Mouse (Mus musculus): Measurements from ENCODE around the gene Tmem238. TPM values are rescaled to one million over a fixed set of nuclear protein-coding genes. Genes with fewer than 3 reads are reported as not detected.

The Tmem238 gene
- polyA plus RNA-seq, 1 experiment from 2014 or later: 4.1 TPM

- Histone ChIP-seq H3K9ac (peak overlapping the region; percentile 88), H3K9me3 (ENCODE audit: control insufficient read depth, low read length) (no peaks in the 10 kb centered on the region), H3K36me3 (replicated peaks; ENCODE audit: control insufficient read depth, insufficient read depth) (peaks cover 31% of the 10 kb centered on the region), H3K27me3 (ENCODE audit: control insufficient read depth, insufficient read depth, low read length) (no peaks in the 10 kb centered on the region), H3K4me2 (replicated peaks) (peak overlapping the region; percentile 72), H3K27ac (peak overlapping the region; percentile 94), H3K4me3 (replicated peaks; ENCODE audit: low read length) (peak overlapping the region; percentile 71), H3K4me1 (replicated peaks; ENCODE audit: control insufficient read depth, insufficient read depth, low read length) (peaks cover 29% of the 10 kb centered on the region)
- DNase-seq (ENCODE audit: low spot score) (no peak), ATAC-seq (ENCODE audit: low FRiP score) (no peak)
- 81% methylated on average over 21 of the region's 21 CpGs for WGBS
Measured at GRCm38 (mm10) chr7:4741672-4742481, 47.6 kb downstream of the Tmem238 start.

GRCm38 (mm10) chr7:4741151-4741550 lies 48.3 kb downstream of the Tmem238 start:
- WGBS: 3% methylated on average over 4 of the region's 4 CpGs

GRCm38 (mm10) chr7:4740309-4740727 lies 49.1 kb downstream of the Tmem238 start:
- Histone ChIP-seq H3K27ac (peak overlapping the region; percentile 94), H3K9ac (peak overlapping the region; percentile 88), H3K4me2 (replicated peaks) (peak overlapping the region; percentile 72), H3K4me1 (replicated peaks; ENCODE audit: control insufficient read depth, insufficient read depth, low read length) (peaks cover 29% of the 10 kb centered on the region), H3K9me3 (ENCODE audit: control insufficient read depth, low read length) (no peaks in the 10 kb centered on the region), H3K4me3 (replicated peaks; ENCODE audit: low read length) (peak overlapping the region; percentile 71), H3K36me3 (replicated peaks; ENCODE audit: control insufficient read depth, insufficient read depth) (peaks cover 15% of the 10 kb centered on the region; the same call in 1 of the 2 replicates), H3K27me3 (ENCODE audit: control insufficient read depth, insufficient read depth, low read length) (no peaks in the 10 kb centered on the region)
- ATAC-seq (ENCODE audit: low FRiP score) (no peak; the same call in 1 of the 2 replicates), DNase-seq (ENCODE audit: low spot score) (no peak)
- under 1% methylated on average over 13 of the region's 14 CpGs for WGBS

More at GRCm38 (mm10) chr7:4741151-4741550, 48.3 kb downstream of the Tmem238 start:
- Histone ChIP-seq H3K4me2 (replicated peaks) (peak overlapping the region; percentile 72), H3K4me3 (replicated peaks; ENCODE audit: low read length) (peak overlapping the region; percentile 71), H3K27ac (peak overlapping the region; percentile 94), H3K9ac (peak overlapping the region; percentile 88), H3K9me3 (ENCODE audit: control insufficient read depth, low read length) (no peaks in the 10 kb centered on the region), H3K36me3 (replicated peaks; ENCODE audit: control insufficient read depth, insufficient read depth) (peaks cover 23% of the 10 kb centered on the region), H3K4me1 (replicated peaks; ENCODE audit: control insufficient read depth, insufficient read depth, low read length) (peaks cover 29% of the 10 kb centered on the region), H3K27me3 (ENCODE audit: control insufficient read depth, insufficient read depth, low read length) (no peaks in the 10 kb centered on the region)
- DNase-seq (ENCODE audit: low spot score) (no peak), ATAC-seq (ENCODE audit: low FRiP score) (no peak)

GRCm38 (mm10) chr7:4739544-4740275 lies 49.7 kb downstream of the Tmem238 start, which contains the start of gene Kmt5c:
TSS of gene Kmt5c (plus strand) at chr7:4740115.
- under 1% methylated on average over 37 of the region's 44 CpGs for WGBS
- peak within 1 kb of the TSS; percentile 71 for H3K4me3 ChIP-seq (replicated peaks; ENCODE audit: low read length)
- H3K9ac ChIP-seq: peak within 1 kb of the TSS; percentile 88
- H3K4me1 ChIP-seq (replicated peaks; ENCODE audit: control insufficient read depth, insufficient read depth, low read length): peaks cover 29% of the 10 kb centered on the region
- no peaks in the 10 kb centered on the region for H3K9me3 ChIP-seq (ENCODE audit: control insufficient read depth, low read length)
- ATAC-seq (ENCODE audit: low FRiP score) (peak; percentile 97), DNase-seq (ENCODE audit: low spot score) (peak; percentile 98)
- H3K4me2 ChIP-seq (replicated peaks): peak within 1 kb of the TSS; percentile 72
- H3K36me3 ChIP-seq (replicated peaks; ENCODE audit: control insufficient read depth, insufficient read depth): peaks cover 12% of the 10 kb centered on the region; the same call in 1 of the 2 replicates
- H3K27ac ChIP-seq: peak within 1 kb of the TSS; percentile 94
- H3K27me3 ChIP-seq (ENCODE audit: control insufficient read depth, insufficient read depth, low read length): no peaks in the 10 kb centered on the region

GRCm38 (mm10) chr7:4739041-4739543 lies 50.4 kb downstream of the Tmem238 start:
- peak overlapping the region; percentile 54 for H3K4me2 ChIP-seq (replicated peaks)
- ATAC-seq (ENCODE audit: low FRiP score) (no peak), DNase-seq (ENCODE audit: low spot score) (no peak)
- 0 out of 2 replicates have a peak, but pooled peaks cover 6% of the 10 kb centered on the region for H3K36me3 ChIP-seq (replicated peaks; ENCODE audit: control insufficient read depth, insufficient read depth)
- peak overlapping the region; percentile 22 for H3K4me3 ChIP-seq (replicated peaks; ENCODE audit: low read length)
- WGBS: 37% methylated on average over 10 of the region's 10 CpGs
- H3K4me1 ChIP-seq (replicated peaks; ENCODE audit: control insufficient read depth, insufficient read depth, low read length): peaks cover 29% of the 10 kb centered on the region
- H3K27me3 ChIP-seq (ENCODE audit: control insufficient read depth, insufficient read depth, low read length): no peaks in the 10 kb centered on the region
- no peak overlapping the region; the same call in 1 of the 2 replicates for H3K9ac ChIP-seq
- no peaks in the 10 kb centered on the region for H3K9me3 ChIP-seq (ENCODE audit: control insufficient read depth, low read length)
- H3K27ac ChIP-seq: peak overlapping the region; percentile 68

Other genes with a start within 250 kb of the Tmem238 start
- gene Syt5, start 242.1 kb downstream of the Tmem238 start, polyA plus RNA-seq (2014; fragmentation: Nextera tagmentation; extraction: Ambion mirVana): 77.0 and 90.9 TPM in 2 replicates
- gene Ptprh, start 185.6 kb downstream of the Tmem238 start, polyA plus RNA-seq (2014; fragmentation: Nextera tagmentation; extraction: Ambion mirVana): 0.17 and 0.55 TPM in 2 replicates
- gene Tmem86b, start 158.2 kb downstream of the Tmem238 start, polyA plus RNA-seq (2014; fragmentation: Nextera tagmentation; extraction: Ambion mirVana): 2.0 and 2.7 TPM in 2 replicates
- gene Ppp6r1, start 130.6 kb downstream of the Tmem238 start, polyA plus RNA-seq (2014; fragmentation: Nextera tagmentation; extraction: Ambion mirVana): 6.2 and 8.4 TPM in 2 replicates
- 146 and 154 TPM in 2 replicates for gene Hspbp1, start 104.6 kb downstream of the Tmem238 start, polyA plus RNA-seq (2014; fragmentation: Nextera tagmentation; extraction: Ambion mirVana)
- 10.3 and 10.5 TPM in 2 replicates for gene Brsk1, start 99.1 kb downstream of the Tmem238 start, polyA plus RNA-seq (2014; fragmentation: Nextera tagmentation; extraction: Ambion mirVana)
- gene Tmem150b, start 64.4 kb downstream of the Tmem238 start, polyA plus RNA-seq (2014; fragmentation: Nextera tagmentation; extraction: Ambion mirVana): 0.12 and 0.24 TPM in 2 replicates
- gene Kmt5c, start 49.5 kb downstream of the Tmem238 start, polyA plus RNA-seq (2014; fragmentation: Nextera tagmentation; extraction: Ambion mirVana): 44.9 and 53.7 TPM in 2 replicates
- gene Cox6b2, start 36.6 kb downstream of the Tmem238 start, polyA plus RNA-seq (2014; fragmentation: Nextera tagmentation; extraction: Ambion mirVana): 18.6 and 19.7 TPM in 2 replicates
- gene Fam71e2, start 18.4 kb downstream of the Tmem238 start, polyA plus RNA-seq (2014; fragmentation: Nextera tagmentation; extraction: Ambion mirVana): not detected in 2 replicates
- 0.35 and 0.41 TPM in 2 replicates for gene Il11, start 6.8 kb downstream of the Tmem238 start, polyA plus RNA-seq (2014; fragmentation: Nextera tagmentation; extraction: Ambion mirVana)
- not detected in 2 replicates for gene Tmem190, start 6.7 kb downstream of the Tmem238 start, polyA plus RNA-seq (2014; fragmentation: Nextera tagmentation; extraction: Ambion mirVana)
- gene Rpl28, start 3.2 kb upstream of the Tmem238 start, polyA plus RNA-seq (2014; fragmentation: Nextera tagmentation; extraction: Ambion mirVana): 175 and 192 TPM in 2 replicates
- 285 and 293 TPM in 2 replicates for gene Ube2s, start 22.9 kb upstream of the Tmem238 start, polyA plus RNA-seq (2014; fragmentation: Nextera tagmentation; extraction: Ambion mirVana)
- 13.1 and 15.6 TPM in 2 replicates for gene Shisa7, start 55.0 kb upstream of the Tmem238 start, polyA plus RNA-seq (2014; fragmentation: Nextera tagmentation; extraction: Ambion mirVana)
- gene Isoc2b, start 80.6 kb upstream of the Tmem238 start, polyA plus RNA-seq (2014; fragmentation: Nextera tagmentation; extraction: Ambion mirVana): 2.8 and 3.7 TPM in 2 replicates
- gene Isoc2a, start 87.5 kb upstream of the Tmem238 start, polyA plus RNA-seq (2014; fragmentation: Nextera tagmentation; extraction: Ambion mirVana): 0.47 and 0.82 TPM in 2 replicates
- 0.25 and 0.43 TPM in 2 replicates for gene Gm36210, start 116.9 kb upstream of the Tmem238 start, polyA plus RNA-seq (2014; fragmentation: Nextera tagmentation; extraction: Ambion mirVana)
- gene Zfp628, start 125.6 kb upstream of the Tmem238 start, polyA plus RNA-seq (2014; fragmentation: Nextera tagmentation; extraction: Ambion mirVana): 3.6 and 4.2 TPM in 2 replicates
- 23.3 and 23.6 TPM in 2 replicates for gene Nat14, start 132.4 kb upstream of the Tmem238 start, polyA plus RNA-seq (2014; fragmentation: Nextera tagmentation; extraction: Ambion mirVana)
- gene Ssc5d, start 136.1 kb upstream of the Tmem238 start, polyA plus RNA-seq (2014; fragmentation: Nextera tagmentation; extraction: Ambion mirVana): 0.74 and 0.82 TPM in 2 replicates
- gene Sbk2, start 174.8 kb upstream of the Tmem238 start, polyA plus RNA-seq (2014; fragmentation: Nextera tagmentation; extraction: Ambion mirVana): 0.21 TPM in 1 of 2 replicates, not detected in the other
- gene Sbk3, start 181.5 kb upstream of the Tmem238 start, polyA plus RNA-seq (2014; fragmentation: Nextera tagmentation; extraction: Ambion mirVana): 0.39 and 0.67 TPM in 2 replicates
- gene Zfp579, start 206.5 kb upstream of the Tmem238 start, polyA plus RNA-seq (2014; fragmentation: Nextera tagmentation; extraction: Ambion mirVana): 51.5 and 55.4 TPM in 2 replicates
- 8.9 and 9.2 TPM in 2 replicates for gene Zfp524, start 224.8 kb upstream of the Tmem238 start, polyA plus RNA-seq (2014; fragmentation: Nextera tagmentation; extraction: Ambion mirVana)
- gene Fiz1, start 225.0 kb upstream of the Tmem238 start, polyA plus RNA-seq (2014; fragmentation: Nextera tagmentation; extraction: Ambion mirVana): 30.0 and 32.6 TPM in 2 replicates
- gene Gm44973, start 225.8 kb upstream of the Tmem238 start, polyA plus RNA-seq (2014; fragmentation: Nextera tagmentation; extraction: Ambion mirVana): not detected in 2 replicates
- gene Zfp865, start 230.7 kb upstream of the Tmem238 start, polyA plus RNA-seq (2014; fragmentation: Nextera tagmentation; extraction: Ambion mirVana): 6.6 and 7.2 TPM in 2 replicates
- gene Ccdc106, start 230.9 kb upstream of the Tmem238 start, polyA plus RNA-seq (2014; fragmentation: Nextera tagmentation; extraction: Ambion mirVana): 53.3 and 60.1 TPM in 2 replicates
- not detected in 2 replicates for gene 4632433K11Rik, start 244.5 kb upstream of the Tmem238 start, polyA plus RNA-seq (2014; fragmentation: Nextera tagmentation; extraction: Ambion mirVana)
- gene Zfp784, start 248.8 kb upstream of the Tmem238 start, polyA plus RNA-seq (2014; fragmentation: Nextera tagmentation; extraction: Ambion mirVana): 7.0 and 8.9 TPM in 2 replicates